Mouse (Mus musculus): Measurements from ENCODE around the gene Pik3ca. TPM values are rescaled to one million over a fixed set of nuclear protein-coding genes. Genes with fewer than 3 reads are reported as not detected.

Gene Pik3ca
- polyA plus RNA-seq, 1 experiment from 2014 or later, result 7.1 TPM

- Histone ChIP-seq H3K4me1 (ENCODE audit: control insufficient read depth, insufficient read depth, low read length) (peaks cover 5% of the 10 kb centered on the region; the same call in 1 of the 2 replicates), H3K9ac (ENCODE audit: low read depth, low read length) (no peak overlapping the region), H3K27ac (ENCODE audit: low read length) (no peak overlapping the region), H3K4me3 (ENCODE audit: low read length) (no peak overlapping the region), H3K36me3 (ENCODE audit: control insufficient read depth, insufficient read depth, low read length) (no peaks in the 10 kb centered on the region), H3K4me2 (ENCODE audit: low read depth, low read length) (no peak overlapping the region), H3K9me3 (ENCODE audit: control insufficient read depth, low read length) (no peaks in the 10 kb centered on the region), H3K27me3 (replicated peaks; ENCODE audit: control insufficient read depth, insufficient read depth, low read length) (no peaks in the 10 kb centered on the region)
- 75% methylated on average over 3 of the region's 3 CpGs for WGBS
- ATAC-seq, result no peak
Observed at GRCm38 (mm10) chr3:32505841-32506240, 108.4 kb downstream of the Pik3ca start.

DNA sequence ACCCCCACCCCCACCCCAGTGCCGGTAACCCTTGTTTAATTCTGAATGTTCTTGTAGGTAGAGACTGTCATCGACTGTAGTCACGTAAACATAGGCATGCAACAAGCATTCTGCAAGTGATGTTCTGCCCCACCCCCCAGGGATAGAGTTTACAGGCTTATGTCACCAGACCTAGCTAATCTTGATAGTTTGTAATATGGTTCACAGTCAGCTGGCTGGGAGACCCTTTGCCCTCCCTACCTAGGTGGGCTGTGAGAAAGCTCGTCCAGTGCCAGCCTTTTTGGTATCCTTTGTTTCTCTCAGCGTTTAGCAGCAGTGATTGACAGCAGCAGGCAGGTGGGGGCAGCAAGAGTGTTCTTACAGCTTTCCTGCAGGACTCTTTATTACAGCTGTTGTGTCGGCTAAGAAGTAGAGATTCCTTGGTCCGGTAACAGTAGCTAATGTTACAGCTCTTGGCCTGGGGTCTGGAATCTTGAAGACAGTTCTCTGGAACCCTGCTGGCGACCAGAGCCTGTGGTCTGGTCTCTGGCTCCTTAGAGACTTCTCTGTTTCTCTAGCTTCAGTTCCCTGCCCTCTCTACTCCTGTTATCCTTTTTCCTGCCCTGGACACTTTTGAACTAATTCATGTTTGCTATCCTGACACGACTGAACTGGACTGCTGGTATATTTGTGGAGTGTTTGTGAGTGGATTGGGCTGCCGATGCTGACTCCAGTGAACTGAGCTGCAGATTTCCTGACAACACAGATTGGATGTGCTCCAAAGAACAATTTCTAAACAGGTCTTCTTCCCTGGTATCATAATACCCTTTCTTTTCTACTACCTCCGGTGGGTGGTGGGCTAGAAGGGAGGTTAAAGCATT lies 109.1 kb downstream of the Pik3ca start:
- Histone ChIP-seq H3K9ac (ENCODE audit: low read depth, low read length) (no peak overlapping the region), H3K27ac (ENCODE audit: low read length) (no peak overlapping the region), H3K27me3 (replicated peaks; ENCODE audit: control insufficient read depth, insufficient read depth, low read length) (no peaks in the 10 kb centered on the region), H3K4me1 (ENCODE audit: control insufficient read depth, insufficient read depth, low read length) (peaks cover 8% of the 10 kb centered on the region), H3K4me3 (ENCODE audit: low read length) (no peak overlapping the region), H3K4me2 (ENCODE audit: low read depth, low read length) (no peak overlapping the region), H3K9me3 (ENCODE audit: control insufficient read depth, low read length) (no peaks in the 10 kb centered on the region), H3K36me3 (ENCODE audit: control insufficient read depth, insufficient read depth, low read length) (no peaks in the 10 kb centered on the region)
- ATAC-seq, result no peak
- 60% methylated on average over 11 of the region's 11 CpGs for WGBS

GRCm38 (mm10) chr3:32508666-32509324 lies 111.3 kb downstream of the Pik3ca start:
- H3K27me3 ChIP-seq (replicated peaks; ENCODE audit: control insufficient read depth, insufficient read depth, low read length), result no peaks in the 10 kb centered on the region
- H3K36me3 ChIP-seq (ENCODE audit: control insufficient read depth, insufficient read depth, low read length), result no peaks in the 10 kb centered on the region
- no peak overlapping the region for H3K4me3 ChIP-seq (ENCODE audit: low read length)
- no peaks in the 10 kb centered on the region for H3K9me3 ChIP-seq (ENCODE audit: control insufficient read depth, low read length)
- 4% methylated on average over 17 of the region's 17 CpGs for WGBS
- H3K9ac ChIP-seq (ENCODE audit: low read depth, low read length), result 0 out of 2 replicates have a peak overlapping the region, but pooled peaks have one; percentile 1
- ATAC-seq, result no peak
- H3K4me1 ChIP-seq (ENCODE audit: control insufficient read depth, insufficient read depth, low read length), result peaks cover 13% of the 10 kb centered on the region
- peak overlapping the region; percentile 43 for H3K4me2 ChIP-seq (ENCODE audit: low read depth, low read length)
- no peak overlapping the region for H3K27ac ChIP-seq (ENCODE audit: low read length)

- no peak for ATAC-seq
- Histone ChIP-seq H3K9ac (ENCODE audit: low read depth, low read length) (peak within 1 kb of the TSS; percentile 97), H3K4me1 (ENCODE audit: control insufficient read depth, insufficient read depth, low read length) (peaks cover 13% of the 10 kb centered on the region), H3K36me3 (ENCODE audit: control insufficient read depth, insufficient read depth, low read length) (no peaks in the 10 kb centered on the region), H3K4me2 (ENCODE audit: low read depth, low read length) (peak within 1 kb of the TSS; percentile 70), H3K27me3 (replicated peaks; ENCODE audit: control insufficient read depth, insufficient read depth, low read length) (no peaks in the 10 kb centered on the region), H3K9me3 (ENCODE audit: control insufficient read depth, low read length) (no peaks in the 10 kb centered on the region), H3K27ac (ENCODE audit: low read length) (peak within 1 kb of the TSS; percentile 95), H3K4me3 (ENCODE audit: low read length) (peak within 1 kb of the TSS; percentile 88)
- WGBS, result 9% methylated on average over 24 of the region's 24 CpGs
Observed at GRCm38 (mm10) chr3:32509496-32510374, 112.3 kb downstream of the Pik3ca start, which contains the start of gene Zfp639. Gene Zfp639 (plus strand): TSS chr3:32510259.

DNA sequence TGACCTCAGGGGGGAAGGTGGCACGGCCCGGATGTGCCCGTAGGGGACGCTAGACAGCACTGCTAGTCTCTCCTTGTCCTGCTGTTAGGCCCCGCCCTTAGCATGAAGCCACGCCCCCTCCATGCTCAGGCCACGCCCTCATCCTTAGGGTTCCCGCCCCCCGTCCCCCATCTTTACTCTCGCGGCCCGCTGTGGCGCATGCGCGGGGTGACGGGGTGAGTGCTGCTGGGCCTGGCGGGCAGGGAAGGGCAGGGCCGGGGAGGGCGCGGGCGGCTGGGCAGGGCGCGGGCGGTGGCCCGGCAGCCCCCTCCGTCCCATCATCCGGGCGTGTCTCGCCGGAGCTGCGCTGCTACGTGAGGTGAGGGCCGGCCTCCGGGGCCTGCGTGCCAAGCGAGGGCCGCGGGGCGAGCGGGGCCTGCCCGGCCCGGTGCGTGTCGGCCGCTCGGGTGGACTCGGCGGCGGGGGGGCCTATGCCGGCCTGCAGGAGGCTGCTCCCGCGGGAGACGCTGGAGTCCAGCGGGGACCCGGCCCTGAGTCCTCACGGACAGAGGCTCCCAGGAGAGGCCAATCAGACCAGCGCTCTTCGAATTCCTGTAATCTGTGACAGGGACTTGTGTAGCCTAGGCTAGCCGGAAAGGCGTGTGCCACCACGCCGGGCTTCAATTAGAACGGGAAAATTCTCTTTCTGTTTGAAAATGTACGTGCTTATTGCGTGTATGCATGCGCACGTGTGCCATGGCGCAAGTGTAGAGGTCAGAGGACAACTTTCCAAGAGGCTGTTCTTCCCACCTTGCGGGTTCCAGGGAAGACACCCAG lies 113.1 kb downstream of the Pik3ca start:
- WGBS, result under 1% methylated on average over 65 of the region's 69 CpGs
- no peaks in the 10 kb centered on the region for H3K27me3 ChIP-seq (replicated peaks; ENCODE audit: control insufficient read depth, insufficient read depth, low read length)
- peak overlapping the region; percentile 95 for H3K27ac ChIP-seq (ENCODE audit: low read length)
- no peaks in the 10 kb centered on the region for H3K36me3 ChIP-seq (ENCODE audit: control insufficient read depth, insufficient read depth, low read length)
- H3K4me1 ChIP-seq (ENCODE audit: control insufficient read depth, insufficient read depth, low read length), result peaks cover 13% of the 10 kb centered on the region
- peak; percentile 97 for ATAC-seq
- peak overlapping the region; percentile 88 for H3K4me3 ChIP-seq (ENCODE audit: low read length)
- H3K9me3 ChIP-seq (ENCODE audit: control insufficient read depth, low read length), result no peaks in the 10 kb centered on the region
- H3K9ac ChIP-seq (ENCODE audit: low read depth, low read length), result peak overlapping the region; percentile 97
- peak overlapping the region; percentile 70 for H3K4me2 ChIP-seq (ENCODE audit: low read depth, low read length)

- Histone ChIP-seq H3K27me3 (replicated peaks; ENCODE audit: control insufficient read depth, insufficient read depth, low read length) (no peaks in the 10 kb centered on the region), H3K4me1 (ENCODE audit: control insufficient read depth, insufficient read depth, low read length) (peaks cover 13% of the 10 kb centered on the region), H3K9me3 (ENCODE audit: control insufficient read depth, low read length) (no peaks in the 10 kb centered on the region), H3K27ac (ENCODE audit: low read length) (peak overlapping the region; percentile 95), H3K36me3 (ENCODE audit: control insufficient read depth, insufficient read depth, low read length) (no peaks in the 10 kb centered on the region), H3K4me2 (ENCODE audit: low read depth, low read length) (peak overlapping the region; percentile 70), H3K4me3 (ENCODE audit: low read length) (peak overlapping the region; percentile 88), H3K9ac (ENCODE audit: low read depth, low read length) (peak overlapping the region; percentile 97)
- no peak for ATAC-seq
- WGBS, result 4% methylated on average over 13 of the region's 13 CpGs
Observed at GRCm38 (mm10) chr3:32511191-32511550, 113.7 kb downstream of the Pik3ca start.

DNA sequence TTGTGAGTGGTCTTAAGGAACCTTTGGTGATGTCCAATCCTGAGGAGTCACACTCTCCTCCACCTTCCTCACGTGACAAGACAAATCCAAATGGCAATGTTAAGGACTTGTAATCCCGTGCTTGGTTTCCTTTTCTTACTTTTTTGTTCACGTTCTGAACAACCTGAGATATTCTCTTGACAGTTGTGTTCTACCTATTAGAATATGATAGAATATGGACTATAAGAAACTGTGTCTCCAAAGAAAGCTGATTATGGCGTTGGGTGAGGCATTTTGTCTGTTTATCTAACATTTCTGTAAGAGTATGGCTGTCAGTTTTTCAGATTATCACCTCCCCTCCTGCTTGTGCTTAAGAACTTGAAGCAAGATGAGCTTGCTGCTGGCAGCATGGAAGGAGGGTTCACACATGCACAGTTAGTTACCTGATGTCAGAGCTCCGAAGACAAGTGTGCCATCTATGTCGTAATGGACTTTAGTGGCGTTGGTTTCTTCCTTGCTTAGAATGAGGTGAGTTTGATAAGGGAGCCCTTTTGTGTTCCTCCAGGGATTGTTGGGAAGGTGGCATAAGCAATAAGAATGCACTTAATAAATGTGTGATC lies 115.3 kb downstream of the Pik3ca start:
- Histone ChIP-seq H3K9ac (ENCODE audit: low read depth, low read length) (no peak overlapping the region), H3K4me2 (ENCODE audit: low read depth, low read length) (no peak overlapping the region), H3K9me3 (ENCODE audit: control insufficient read depth, low read length) (no peaks in the 10 kb centered on the region), H3K4me1 (ENCODE audit: control insufficient read depth, insufficient read depth, low read length) (peaks cover 13% of the 10 kb centered on the region), H3K4me3 (ENCODE audit: low read length) (no peak overlapping the region), H3K27ac (ENCODE audit: low read length) (no peak overlapping the region), H3K36me3 (ENCODE audit: control insufficient read depth, insufficient read depth, low read length) (peaks cover 3% of the 10 kb centered on the region; the same call in 1 of the 2 replicates), H3K27me3 (replicated peaks; ENCODE audit: control insufficient read depth, insufficient read depth, low read length) (no peaks in the 10 kb centered on the region)
- whole genome bisulfite sequencing, result 87% methylated on average over 7 of the region's 7 CpGs
- no peak for ATAC-seq

DNA sequence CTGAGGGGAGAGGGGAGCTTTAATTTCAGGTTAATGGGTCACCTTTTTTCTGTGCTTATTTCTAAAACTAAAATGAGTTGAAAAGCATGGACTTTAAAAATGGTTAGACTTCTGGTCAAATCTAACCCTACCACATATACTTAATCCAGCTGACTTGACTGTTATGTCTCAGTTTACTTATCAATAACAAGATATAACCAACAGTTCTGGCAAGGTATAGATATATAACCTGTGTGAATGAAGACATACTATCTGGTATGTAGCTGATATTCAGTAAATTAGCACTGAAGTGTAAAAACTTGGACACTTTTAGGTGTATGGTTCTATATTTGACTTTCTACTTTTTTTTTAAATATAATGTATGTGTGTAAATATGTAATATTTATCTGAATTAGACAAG lies 116.1 kb downstream of the Pik3ca start:
- peaks cover 13% of the 10 kb centered on the region for H3K4me1 ChIP-seq (ENCODE audit: control insufficient read depth, insufficient read depth, low read length)
- peaks cover 3% of the 10 kb centered on the region; the same call in 1 of the 2 replicates for H3K36me3 ChIP-seq (ENCODE audit: control insufficient read depth, insufficient read depth, low read length)
- no peak overlapping the region for H3K27ac ChIP-seq (ENCODE audit: low read length)
- H3K4me3 ChIP-seq (ENCODE audit: low read length), result no peak overlapping the region
- no peak overlapping the region for H3K9ac ChIP-seq (ENCODE audit: low read depth, low read length)
- no peak for ATAC-seq
- no peak overlapping the region for H3K4me2 ChIP-seq (ENCODE audit: low read depth, low read length)
- H3K9me3 ChIP-seq (ENCODE audit: control insufficient read depth, low read length), result no peaks in the 10 kb centered on the region
- H3K27me3 ChIP-seq (replicated peaks; ENCODE audit: control insufficient read depth, insufficient read depth, low read length), result no peaks in the 10 kb centered on the region
